Mouse (Mus musculus): ENCODE measurements around the gene Lmod1. TPM values are rescaled to one million over a fixed set of nuclear protein-coding genes. Genes with fewer than 3 reads are reported as not detected.

Gene Lmod1
- polyA plus RNA-seq, 1 experiment, result 0.58 TPM

DNA sequence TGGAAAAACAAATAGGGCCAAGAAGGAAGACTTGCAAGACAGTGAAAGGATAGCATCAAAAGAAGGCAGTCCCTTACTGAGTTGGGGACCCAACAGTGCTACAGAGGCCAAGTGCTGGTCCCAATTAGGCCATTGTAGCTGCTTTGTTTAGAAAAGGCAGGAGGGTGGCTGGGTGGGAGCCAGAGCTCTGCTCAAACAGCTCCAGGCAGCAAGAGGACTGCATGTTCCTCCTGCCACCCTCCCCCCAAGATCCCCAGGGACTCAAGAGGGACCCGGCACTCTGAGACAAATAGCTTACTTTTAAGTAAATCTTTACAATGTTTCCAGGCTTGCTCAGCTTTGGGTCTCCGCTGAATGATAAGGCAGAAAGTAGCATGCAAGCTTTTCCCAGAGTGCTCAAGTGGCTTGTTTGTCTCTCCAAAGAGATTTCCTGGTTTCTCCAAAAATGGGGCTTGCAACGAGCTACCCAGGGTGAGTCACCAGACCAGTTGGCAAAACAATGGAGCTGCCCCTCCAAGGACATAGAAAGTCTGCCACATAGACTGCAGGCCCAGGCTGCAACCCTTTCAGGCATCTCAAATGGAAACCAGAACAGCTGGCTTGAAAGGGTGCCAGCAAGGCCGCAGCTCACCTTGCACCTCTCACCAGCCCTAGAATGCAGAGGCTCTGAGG is 23.0 kb downstream of the Lmod1 start:
- no peak overlapping the region for H3K27ac ChIP-seq (ENCODE audit: insufficient read depth, low read length)
- no peak overlapping the region for H3K4me3 ChIP-seq (ENCODE audit: insufficient read depth, low read length)
- no peaks in the 10 kb centered on the region; the same call in 1 of the 2 replicates for H3K4me1 ChIP-seq (ENCODE audit: control insufficient read depth, insufficient read depth, low read length)
- TF ChIP-seq POLR2A (IDR thresholded peaks at IDR 0.05; ENCODE audit: extremely low read depth, insufficient read depth, low read length), result no peak
- no peak for TF ChIP-seq CTCF (IDR thresholded peaks at IDR 0.05; ENCODE audit: extremely low read depth, insufficient read depth, low read length)

DNA sequence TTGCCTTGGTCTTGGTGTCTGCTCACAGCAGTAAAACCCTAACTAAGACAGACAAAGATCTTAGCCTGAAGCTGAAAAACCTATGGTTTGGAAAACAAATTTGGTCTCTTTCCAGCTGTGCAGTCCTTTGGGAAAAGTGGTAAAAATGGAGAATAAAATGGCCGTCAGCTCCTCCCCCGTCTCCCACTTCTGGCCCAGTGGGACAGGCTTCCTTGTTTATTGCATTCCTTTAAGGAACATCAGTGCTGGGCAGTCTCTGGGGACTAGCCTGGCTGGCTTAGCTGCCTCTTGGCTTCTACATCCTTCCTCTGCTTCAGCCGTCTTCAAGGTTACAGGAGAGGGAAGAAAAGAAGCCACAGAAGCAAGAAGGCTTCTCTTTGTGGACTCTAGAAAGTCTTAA is 27.3 kb downstream of the Lmod1 start:
- 0 out of 2 replicates have a peak overlapping the region, but pooled peaks have one; percentile 49 for H3K27ac ChIP-seq (ENCODE audit: insufficient read depth, low read length)
- no peaks in the 10 kb centered on the region; the same call in 1 of the 2 replicates for H3K4me1 ChIP-seq (ENCODE audit: control insufficient read depth, insufficient read depth, low read length)
- TF ChIP-seq POLR2A (IDR thresholded peaks at IDR 0.05; ENCODE audit: extremely low read depth, insufficient read depth, low read length) (no peak), CTCF (IDR thresholded peaks at IDR 0.05; ENCODE audit: extremely low read depth, insufficient read depth, low read length) (no peak)
- no peak overlapping the region for H3K4me3 ChIP-seq (ENCODE audit: insufficient read depth, low read length)

DNA sequence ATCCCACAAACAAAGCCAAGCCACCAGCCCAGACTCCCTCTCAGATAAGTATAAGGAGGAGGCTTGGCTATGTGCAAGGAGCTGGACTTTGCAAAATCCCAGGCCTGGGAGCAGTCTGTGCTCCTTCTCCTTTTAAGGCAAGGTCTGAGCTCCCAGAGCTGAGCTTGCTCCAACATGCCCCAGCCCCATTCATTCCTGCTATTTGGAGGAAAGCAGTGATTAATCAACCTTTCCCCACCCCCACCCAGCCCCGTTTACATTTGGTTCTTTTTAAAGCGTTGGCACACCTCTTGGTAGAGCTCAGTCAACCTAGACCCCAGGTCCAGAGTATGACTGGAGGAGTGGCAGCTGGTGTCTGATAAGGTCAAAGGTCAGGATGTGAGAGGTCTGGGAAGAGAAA is 34.5 kb downstream of the Lmod1 start:
- no peaks in the 10 kb centered on the region for H3K4me1 ChIP-seq (ENCODE audit: control insufficient read depth, insufficient read depth, low read length)
- no peak overlapping the region for H3K27ac ChIP-seq (ENCODE audit: insufficient read depth, low read length)
- TF ChIP-seq CTCF (IDR thresholded peaks at IDR 0.05; ENCODE audit: extremely low read depth, insufficient read depth, low read length) (no peak), POLR2A (IDR thresholded peaks at IDR 0.05; ENCODE audit: extremely low read depth, insufficient read depth, low read length) (no peak)
- H3K4me3 ChIP-seq (ENCODE audit: insufficient read depth, low read length), result no peak overlapping the region

DNA sequence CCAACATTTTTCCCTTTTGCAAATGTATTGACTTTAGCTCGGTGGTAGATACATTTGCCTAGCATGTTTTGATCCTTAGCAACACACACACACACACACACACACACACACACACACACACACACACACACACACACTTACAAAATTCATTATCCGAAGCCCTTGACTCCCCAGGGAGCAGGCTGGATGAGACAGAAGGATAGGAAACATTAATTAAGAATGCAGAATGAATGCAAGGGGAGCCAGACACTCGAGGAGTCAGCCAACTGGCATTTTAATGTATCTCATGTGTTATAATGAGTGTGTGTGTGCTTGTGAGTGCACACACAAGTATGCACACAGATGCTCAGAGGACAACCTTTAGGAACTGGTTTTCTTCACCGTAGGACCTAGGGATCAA is 36.9 kb downstream of the Lmod1 start:
- Histone ChIP-seq H3K4me1 (ENCODE audit: control insufficient read depth, insufficient read depth, low read length) (no peaks in the 10 kb centered on the region), H3K4me3 (ENCODE audit: insufficient read depth, low read length) (no peak overlapping the region), H3K27ac (ENCODE audit: insufficient read depth, low read length) (no peak overlapping the region)
- TF ChIP-seq POLR2A (IDR thresholded peaks at IDR 0.05; ENCODE audit: extremely low read depth, insufficient read depth, low read length) (no peak), CTCF (IDR thresholded peaks at IDR 0.05; ENCODE audit: extremely low read depth, insufficient read depth, low read length) (no peak)

DNA sequence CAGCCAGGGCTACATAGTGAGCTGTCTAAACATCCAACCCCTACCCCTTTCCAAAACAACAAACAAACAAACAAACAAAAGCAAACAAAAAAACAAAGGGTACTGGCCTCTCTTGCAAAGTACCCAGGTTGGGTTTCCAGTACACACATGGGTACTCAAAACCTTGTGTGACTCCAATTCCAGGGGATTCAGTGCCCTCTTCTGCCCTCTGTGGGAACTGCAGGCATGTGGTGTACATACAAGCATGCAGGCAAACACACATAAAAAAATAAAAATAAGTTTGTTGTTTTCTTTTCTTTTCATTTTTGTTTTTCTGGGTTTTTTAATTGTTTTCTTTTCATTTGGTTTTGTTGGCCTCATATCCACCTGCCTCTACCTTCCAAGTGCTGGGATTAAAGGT is 37.5 kb downstream of the Lmod1 start:
- no peak overlapping the region for H3K4me3 ChIP-seq (ENCODE audit: insufficient read depth, low read length)
- no peak overlapping the region for H3K27ac ChIP-seq (ENCODE audit: insufficient read depth, low read length)
- no peak for TF ChIP-seq CTCF (IDR thresholded peaks at IDR 0.05; ENCODE audit: extremely low read depth, insufficient read depth, low read length)
- TF ChIP-seq POLR2A (IDR thresholded peaks at IDR 0.05; ENCODE audit: extremely low read depth, insufficient read depth, low read length), result no peak
- no peaks in the 10 kb centered on the region for H3K4me1 ChIP-seq (ENCODE audit: control insufficient read depth, insufficient read depth, low read length)

DNA sequence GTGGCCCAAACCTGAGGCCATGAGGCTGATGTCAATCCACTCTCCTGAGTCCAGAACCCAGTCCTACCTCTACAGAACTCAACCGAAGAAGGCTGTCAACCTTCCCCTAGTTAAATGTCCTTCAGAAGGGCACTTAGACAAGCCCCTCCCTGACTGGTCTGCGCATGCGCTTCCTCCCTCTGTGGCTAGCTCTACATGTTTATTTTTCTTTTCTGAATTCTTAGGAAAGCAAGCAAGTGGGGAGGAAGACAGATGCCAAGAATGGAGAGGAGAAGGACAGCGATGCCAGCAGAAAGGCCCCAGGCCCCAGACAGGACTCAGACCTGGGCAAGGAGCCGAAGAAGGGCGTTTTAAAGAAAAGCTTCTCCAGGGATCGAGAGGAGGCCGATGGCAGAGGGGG is 38.8 kb downstream of the Lmod1 start:
- no peaks in the 10 kb centered on the region for H3K4me1 ChIP-seq (ENCODE audit: control insufficient read depth, insufficient read depth, low read length)
- H3K4me3 ChIP-seq (ENCODE audit: insufficient read depth, low read length), result no peak overlapping the region
- no peak for TF ChIP-seq POLR2A (IDR thresholded peaks at IDR 0.05; ENCODE audit: extremely low read depth, insufficient read depth, low read length)
- TF ChIP-seq CTCF (IDR thresholded peaks at IDR 0.05; ENCODE audit: extremely low read depth, insufficient read depth, low read length), result no peak
- H3K27ac ChIP-seq (ENCODE audit: insufficient read depth, low read length), result no peak overlapping the region

DNA sequence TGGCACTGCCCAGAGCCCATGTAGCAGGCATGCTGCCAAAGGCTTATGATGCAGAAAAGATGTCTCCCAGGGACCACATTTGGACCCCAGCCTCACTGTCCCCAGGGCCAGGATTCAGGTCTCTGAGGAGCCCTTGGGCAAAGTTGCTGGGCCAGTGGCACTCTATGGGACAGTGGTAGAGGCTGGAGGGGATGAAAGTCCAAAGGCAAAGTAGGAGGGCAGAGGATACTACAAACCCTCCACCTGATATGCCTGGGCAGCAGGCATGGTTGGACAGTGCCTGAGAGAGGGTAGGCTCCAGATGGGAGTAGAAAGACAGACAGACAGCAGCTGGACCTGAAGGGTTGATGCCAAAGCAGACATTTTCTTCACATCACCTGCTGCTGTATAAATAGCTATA is 41.8 kb downstream of the Lmod1 start:
- Histone ChIP-seq H3K27ac (ENCODE audit: insufficient read depth, low read length) (no peak overlapping the region), H3K4me1 (ENCODE audit: control insufficient read depth, insufficient read depth, low read length) (no peaks in the 10 kb centered on the region), H3K4me3 (ENCODE audit: insufficient read depth, low read length) (no peak overlapping the region)
- TF ChIP-seq POLR2A (IDR thresholded peaks at IDR 0.05; ENCODE audit: extremely low read depth, insufficient read depth, low read length) (no peak), CTCF (IDR thresholded peaks at IDR 0.05; ENCODE audit: extremely low read depth, insufficient read depth, low read length) (no peak)

DNA sequence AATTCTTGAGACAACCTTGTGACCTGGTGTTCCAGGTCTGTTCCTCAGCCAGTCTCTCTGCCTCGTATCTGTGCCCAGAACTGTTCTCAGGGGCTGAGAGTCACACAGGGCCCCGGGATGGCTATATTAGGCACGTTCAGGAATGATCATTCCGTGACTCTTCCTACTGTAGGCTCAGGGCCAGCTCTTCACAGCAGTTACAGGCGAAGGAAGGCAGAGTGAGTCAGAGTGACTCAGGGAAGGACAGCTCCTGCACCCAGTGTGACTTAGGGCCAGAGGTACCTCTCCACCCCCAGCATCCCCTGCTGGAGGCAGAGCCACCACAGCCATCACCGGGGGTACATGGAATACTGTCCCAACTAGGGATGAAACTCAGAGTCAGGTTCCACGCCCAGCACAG is 42.4 kb downstream of the Lmod1 start:
- TF ChIP-seq CTCF (IDR thresholded peaks at IDR 0.05; ENCODE audit: extremely low read depth, insufficient read depth, low read length) (no peak), POLR2A (IDR thresholded peaks at IDR 0.05; ENCODE audit: extremely low read depth, insufficient read depth, low read length) (no peak)
- Histone ChIP-seq H3K27ac (ENCODE audit: insufficient read depth, low read length) (no peak overlapping the region), H3K4me1 (ENCODE audit: control insufficient read depth, insufficient read depth, low read length) (no peaks in the 10 kb centered on the region), H3K4me3 (ENCODE audit: insufficient read depth, low read length) (no peak overlapping the region)

DNA sequence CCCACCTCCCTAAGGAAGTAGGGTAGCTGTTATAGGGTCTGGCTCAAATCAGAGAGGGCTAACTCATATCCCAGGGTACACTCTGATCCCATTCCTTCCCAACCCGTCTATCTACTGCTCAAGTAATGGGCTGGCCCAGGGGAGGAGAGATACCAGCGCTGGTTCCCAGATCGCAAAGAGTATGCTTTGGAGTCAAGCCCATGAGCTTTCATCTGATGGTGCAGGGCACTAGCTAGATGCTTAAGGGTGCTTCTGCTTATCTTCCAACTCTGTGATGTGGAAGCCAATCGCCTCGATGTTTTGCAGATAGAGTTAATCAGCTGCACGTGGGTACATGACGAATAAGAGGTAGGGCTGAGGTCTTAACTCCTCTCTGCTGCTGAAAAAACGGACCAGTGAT is 43.0 kb downstream of the Lmod1 start:
- Histone ChIP-seq H3K4me3 (ENCODE audit: insufficient read depth, low read length) (no peak overlapping the region), H3K27ac (ENCODE audit: insufficient read depth, low read length) (no peak overlapping the region), H3K4me1 (ENCODE audit: control insufficient read depth, insufficient read depth, low read length) (no peaks in the 10 kb centered on the region)
- TF ChIP-seq CTCF (IDR thresholded peaks at IDR 0.05; ENCODE audit: extremely low read depth, insufficient read depth, low read length), result no peak

DNA sequence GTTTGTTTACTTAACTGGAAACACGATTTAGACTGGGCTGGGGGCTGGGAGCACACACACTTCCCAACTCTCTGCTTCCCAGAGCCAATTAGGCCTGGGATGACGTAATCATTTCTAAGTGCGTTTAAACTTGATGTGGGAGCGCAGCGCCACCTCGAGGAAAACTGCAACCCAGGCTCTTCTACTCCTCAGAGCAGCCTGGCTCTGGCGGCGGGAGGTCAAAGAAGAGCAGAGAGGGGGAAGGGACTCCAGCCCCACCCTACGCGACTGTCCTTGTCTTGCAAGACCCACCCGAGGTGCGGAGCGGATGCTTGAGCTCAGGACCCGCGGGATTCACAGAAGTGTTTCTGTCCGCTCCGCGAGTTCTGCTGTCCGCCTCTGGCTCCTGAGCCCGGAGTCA is 43.6 kb downstream of the Lmod1 start:
- Histone ChIP-seq H3K4me3 (ENCODE audit: insufficient read depth, low read length) (peak overlapping the region; percentile 28), H3K4me1 (ENCODE audit: control insufficient read depth, insufficient read depth, low read length) (no peaks in the 10 kb centered on the region), H3K27ac (ENCODE audit: insufficient read depth, low read length) (peak overlapping the region; percentile 31; the same call in 1 of the 2 replicates)
- TF ChIP-seq POLR2A (IDR thresholded peaks at IDR 0.05; ENCODE audit: extremely low read depth, insufficient read depth, low read length), result peak; percentile 56; the same call in 1 of the 2 replicates
- TF ChIP-seq CTCF (IDR thresholded peaks at IDR 0.05; ENCODE audit: extremely low read depth, insufficient read depth, low read length), result peak; percentile 89

Data from cortical plate, adult 2 months (tissue).